Mouse (Mus musculus): ENCODE data around the gene Cnih2. TPM values are rescaled to one million over a fixed set of nuclear protein-coding genes. Genes with fewer than 3 reads are reported as not detected.

Gene Cnih2
- total and polyA plus RNA-seq, 3 experiments: 0.70 TPM; not detected in 2

DNA sequence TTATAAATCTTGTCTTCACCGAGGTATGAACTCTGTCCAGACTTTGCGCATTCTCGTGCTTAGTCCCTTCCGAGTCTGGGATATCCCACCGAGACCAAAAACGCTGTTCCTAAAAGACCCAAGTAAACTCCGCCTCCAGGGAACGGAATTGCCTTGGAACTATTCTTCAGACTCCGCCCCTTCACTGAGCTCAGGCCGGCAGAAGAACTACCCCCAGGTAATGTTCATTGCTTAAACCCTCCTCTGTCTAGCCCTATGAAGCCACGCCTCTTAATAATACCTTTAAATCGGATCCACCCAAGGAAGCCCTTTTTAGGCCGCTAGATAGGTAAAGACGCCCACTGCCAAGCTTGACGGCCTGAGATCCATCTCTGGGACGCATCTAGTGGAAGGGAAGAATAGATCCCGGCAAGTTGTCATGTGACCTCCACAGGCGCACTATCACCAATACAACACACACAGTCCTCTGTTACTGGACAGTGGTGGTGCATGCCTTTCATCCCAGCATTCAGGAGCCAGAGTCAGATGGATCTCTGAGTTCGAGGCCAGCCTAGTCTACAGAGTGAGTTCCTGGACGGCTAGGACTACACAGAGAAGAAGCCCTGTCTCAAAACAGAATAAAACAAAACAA lies 25.8 kb downstream of the Cnih2 start:
- Histone ChIP-seq H3K4me1 (ENCODE audit: control insufficient read depth, insufficient read depth, low read length) (peaks cover 3% of the 10 kb centered on the region), H3K79me2 (replicated peaks; ENCODE audit: control insufficient read depth, insufficient read depth, low read length) (no peaks in the 10 kb centered on the region), H3K36me3 (ENCODE audit: control insufficient read depth, insufficient read depth, low read length) (no peaks in the 10 kb centered on the region), H3K9ac (ENCODE audit: low read depth, low read length) (peak overlapping the region; percentile 34), H3K27ac (peak overlapping the region; percentile 64), H3K4me3 (peak overlapping the region; percentile 61), H3K27me3 (ENCODE audit: control insufficient read depth, insufficient read depth, low read length) (no peaks in the 10 kb centered on the region; the same call in 1 of the 2 replicates)
- WGBS: 3% methylated on average over 20 of the region's 20 CpGs
- intact Hi-C loops (cut with DNase I): loop anchor here (1.0 to 2.0 kb wide), 3 partner anchors 16 to 56 kb away; partner anchors contain the start of gene Rin1
- no peak for DNase-seq
- TF ChIP-seq EP300 (IDR thresholded peaks at IDR 0.05; ENCODE audit: insufficient read depth, low read depth, low read length) (no peak), CTCF (IDR thresholded peaks at IDR 0.05) (no peak), POLR2A (IDR thresholded peaks at IDR 0.05; ENCODE audit: insufficient read depth, low read depth, low read length) (no peak)

GRCm38 (mm10) chr19:5071545-5072369 lies 26.6 kb downstream of the Cnih2 start:
- Histone ChIP-seq H3K27me3 (ENCODE audit: control insufficient read depth, insufficient read depth, low read length) (no peaks in the 10 kb centered on the region; the same call in 1 of the 2 replicates), H3K9ac (ENCODE audit: low read depth, low read length) (peak overlapping the region; percentile 43), H3K4me3 (peak overlapping the region; percentile 61), H3K79me2 (replicated peaks; ENCODE audit: control insufficient read depth, insufficient read depth, low read length) (no peaks in the 10 kb centered on the region), H3K36me3 (ENCODE audit: control insufficient read depth, insufficient read depth, low read length) (no peaks in the 10 kb centered on the region), H3K27ac (peak overlapping the region; percentile 64), H3K4me1 (ENCODE audit: control insufficient read depth, insufficient read depth, low read length) (peaks cover 8% of the 10 kb centered on the region)
- TF ChIP-seq CTCF (IDR thresholded peaks at IDR 0.05) (no peak), EP300 (IDR thresholded peaks at IDR 0.05; ENCODE audit: insufficient read depth, low read depth, low read length) (0 out of 2 replicates have a peak, but pooled peaks have one; percentile 12)
- 7% methylated on average over 40 of the region's 40 CpGs for WGBS
- DNase-seq: peak; percentile 85 to 88
- intact Hi-C loops (cut with DNase I): loop anchor here (2.0 kb wide), 1 partner anchor 55 kb away; no protein-coding TSS in a partner anchor

DNA sequence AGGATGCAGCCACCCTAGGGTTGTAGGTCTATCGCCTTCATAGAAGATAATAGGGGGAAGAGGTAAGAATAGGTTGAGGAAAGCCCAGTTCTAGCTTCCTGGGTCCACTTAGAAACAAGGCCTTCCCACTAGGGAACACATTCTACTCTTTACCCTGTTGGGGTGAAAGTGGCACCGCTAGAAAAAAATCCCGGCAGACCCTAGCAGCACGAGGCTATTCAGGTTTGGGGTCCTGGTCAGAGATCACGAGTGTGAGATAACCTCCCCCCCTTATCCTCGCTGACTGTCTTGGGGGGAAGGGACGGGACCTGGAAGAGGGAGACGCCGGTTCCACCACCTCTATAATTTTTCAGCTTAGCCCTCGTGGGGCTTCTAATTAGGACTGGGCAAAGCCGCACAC lies 27.2 kb downstream of the Cnih2 start:
- no peak for TF ChIP-seq POLR2A (IDR thresholded peaks at IDR 0.05; ENCODE audit: insufficient read depth, low read depth, low read length)
- TF ChIP-seq EP300 (IDR thresholded peaks at IDR 0.05; ENCODE audit: insufficient read depth, low read depth, low read length): no peak
- no peak for TF ChIP-seq CTCF (IDR thresholded peaks at IDR 0.05)
- peaks cover 8% of the 10 kb centered on the region for H3K4me1 ChIP-seq (ENCODE audit: control insufficient read depth, insufficient read depth, low read length)
- no peaks in the 10 kb centered on the region; the same call in 1 of the 2 replicates for H3K27me3 ChIP-seq (ENCODE audit: control insufficient read depth, insufficient read depth, low read length)
- no peaks in the 10 kb centered on the region for H3K79me2 ChIP-seq (replicated peaks; ENCODE audit: control insufficient read depth, insufficient read depth, low read length)
- DNase-seq: no peak
- peak overlapping the region; percentile 64 for H3K27ac ChIP-seq
- H3K9ac ChIP-seq (ENCODE audit: low read depth, low read length): no peak overlapping the region; the same call in 1 of the 2 replicates
- 46% methylated on average over 11 of the region's 11 CpGs for WGBS
- no peaks in the 10 kb centered on the region for H3K36me3 ChIP-seq (ENCODE audit: control insufficient read depth, insufficient read depth, low read length)
- no peak overlapping the region for H3K4me3 ChIP-seq
- intact Hi-C loops (cut with DNase I): no loop called here

- TF ChIP-seq CTCF (IDR thresholded peaks at IDR 0.05): no peak
- no peak for TF ChIP-seq EP300 (IDR thresholded peaks at IDR 0.05; ENCODE audit: insufficient read depth, low read depth, low read length)
- TF ChIP-seq POLR2A (IDR thresholded peaks at IDR 0.05; ENCODE audit: insufficient read depth, low read depth, low read length): no peak
- no peak for DNase-seq
- Histone ChIP-seq H3K36me3 (ENCODE audit: control insufficient read depth, insufficient read depth, low read length) (no peaks in the 10 kb centered on the region), H3K27me3 (ENCODE audit: control insufficient read depth, insufficient read depth, low read length) (no peaks in the 10 kb centered on the region; the same call in 1 of the 2 replicates), H3K9ac (ENCODE audit: low read depth, low read length) (no peak overlapping the region), H3K27ac (no peak overlapping the region), H3K79me2 (replicated peaks; ENCODE audit: control insufficient read depth, insufficient read depth, low read length) (no peaks in the 10 kb centered on the region), H3K4me1 (ENCODE audit: control insufficient read depth, insufficient read depth, low read length) (peaks cover 8% of the 10 kb centered on the region), H3K4me3 (no peak overlapping the region)
- WGBS: 77% methylated on average over 7 of the region's 7 CpGs
- intact Hi-C loops (cut with DNase I): no loop called here
Measured at GRCm38 (mm10) chr19:5069978-5070377, 28.3 kb downstream of the Cnih2 start.

GRCm38 (mm10) chr19:5069486-5069885 lies 28.8 kb downstream of the Cnih2 start:
- H3K9ac ChIP-seq (ENCODE audit: low read depth, low read length): no peak overlapping the region
- 86% methylated on average over 5 of the region's 5 CpGs for WGBS
- H3K4me3 ChIP-seq: no peak overlapping the region
- TF ChIP-seq CTCF (IDR thresholded peaks at IDR 0.05) (no peak), EP300 (IDR thresholded peaks at IDR 0.05; ENCODE audit: insufficient read depth, low read depth, low read length) (no peak), POLR2A (IDR thresholded peaks at IDR 0.05; ENCODE audit: insufficient read depth, low read depth, low read length) (no peak)
- H3K4me1 ChIP-seq (ENCODE audit: control insufficient read depth, insufficient read depth, low read length): peaks cover 8% of the 10 kb centered on the region
- H3K27ac ChIP-seq: no peak overlapping the region
- H3K27me3 ChIP-seq (ENCODE audit: control insufficient read depth, insufficient read depth, low read length): no peaks in the 10 kb centered on the region; the same call in 1 of the 2 replicates
- H3K36me3 ChIP-seq (ENCODE audit: control insufficient read depth, insufficient read depth, low read length): no peaks in the 10 kb centered on the region
- intact Hi-C loops (cut with DNase I): no loop called here
- no peaks in the 10 kb centered on the region for H3K79me2 ChIP-seq (replicated peaks; ENCODE audit: control insufficient read depth, insufficient read depth, low read length)
- no peak for DNase-seq

Data from heart, adult 2 months (tissue).